Mouse (Mus musculus) heart, embryonic 15.5 days (tissue): ENCODE data around the gene Uqcrc2. TPM values are rescaled to one million over a fixed set of nuclear protein-coding genes. Genes with fewer than 3 reads are reported as not detected.

Experiments used
- ATAC-seq: fragments of 200-750 bp; cut with Nextera tagmentation; replicated peaks from 2 replicates; pipeline ENCODE4 v1.8.0; 2017; ENCODE audit warnings: low read depth, moderate TSS enrichment; ENCODE audit not compliant: insufficient number of reproducible peaks, insufficient read depth, low FRiP score
- H3K27ac ChIP-seq: fragments of 300-500 bp; sonication (generic); 2 replicates; pipeline ENCODE4 v1.5.1; 2015; ENCODE audit warnings: mild to moderate bottlenecking, inconsistent platforms
- H3K27me3 ChIP-seq: fragments of 300-500 bp; sonication (generic); 2 replicates; pipeline ENCODE4 v1.6.1; 2015; ENCODE audit warnings: inconsistent platforms
- H3K36me3 ChIP-seq: fragments of 300-500 bp; sonication (generic); 2 replicates; pipeline ENCODE4 v1.6.1; 2015; ENCODE audit warnings: mild to moderate bottlenecking, inconsistent platforms
- H3K4me1 ChIP-seq: fragments of 300-500 bp; sonication (generic); replicated peaks from 2 replicates; pipeline ENCODE4 v1.6.1; 2015; ENCODE audit warnings: inconsistent platforms
- H3K4me2 ChIP-seq: fragments of 300-500 bp; sonication (generic); 2 replicates; pipeline ENCODE4 v1.6.1; 2015; ENCODE audit warnings: inconsistent platforms, mild to moderate bottlenecking, moderate library complexity
- H3K4me3 ChIP-seq: fragments of 300-500 bp; sonication (generic); 2 replicates; pipeline ENCODE4 v1.5.1; 2015; ENCODE audit warnings: mild to moderate bottlenecking, inconsistent platforms
- H3K9ac ChIP-seq: fragments of 300-500 bp; sonication (generic); 2 replicates; pipeline ENCODE4 v1.6.1; 2015; ENCODE audit warnings: mild to moderate bottlenecking, inconsistent platforms
- H3K9me3 ChIP-seq: fragments of 300-500 bp; sonication (generic); replicated peaks from 2 replicates; pipeline ENCODE4 v1.6.1; 2016; ENCODE audit warnings: inconsistent platforms
- WGBS: fragments of 180-500 bp; shearing (Covaris S2); methylation state at CpG from one replicate; pipeline ENCODE4 v1.1.7; 2015; ENCODE audit warnings: mixed read lengths; 5-methylcytosine and 5-hydroxymethylcytosine counted together
- polyA plus RNA-seq: library from polyadenylated mRNA; unstranded; fragments of >200 nt; fragmentation: Nextera tagmentation; extraction: Ambion mirVana; gene quantifications from 2 replicates; pipeline ENCODE4 v1.2.1, GENCODE M21; 2015

Gene Uqcrc2
- 388 and 489 TPM in 2 replicates for polyA plus RNA-seq

GRCm38 (mm10) chr7:120634711-120635361 lies at the start of gene Uqcrc2:
TSS of gene Uqcrc2 (plus strand) at chr7:120635176.
- H3K36me3 ChIP-seq: peaks cover 19% of the 10 kb centered on the region
- H3K27me3 ChIP-seq: no peaks in the 10 kb centered on the region
- peak within 1 kb of the TSS; percentile 74 for H3K4me2 ChIP-seq
- H3K4me3 ChIP-seq: peak within 1 kb of the TSS; percentile 97
- H3K9me3 ChIP-seq: no peaks in the 10 kb centered on the region
- H3K4me1 ChIP-seq: peaks cover 17% of the 10 kb centered on the region
- under 1% methylated on average over 45 of the region's 45 CpGs for WGBS
- peak within 1 kb of the TSS; percentile 99 for H3K9ac ChIP-seq
- peak; percentile 99 for ATAC-seq
- peak within 1 kb of the TSS; percentile 98 for H3K27ac ChIP-seq

- H3K4me2 ChIP-seq: peak overlapping the region; percentile 85
- ATAC-seq: no peak
- H3K27ac ChIP-seq: no peak overlapping the region
- peaks cover 2% of the 10 kb centered on the region; the same call in 1 of the 2 replicates for H3K4me1 ChIP-seq
- peak overlapping the region; percentile 51 for H3K4me3 ChIP-seq
- H3K9me3 ChIP-seq: no peaks in the 10 kb centered on the region
- WGBS: 91% methylated on average over 4 of the region's 4 CpGs
- peak overlapping the region; percentile 52; the same call in 1 of the 2 replicates for H3K9ac ChIP-seq
- peaks cover 14% of the 10 kb centered on the region for H3K27me3 ChIP-seq
- H3K36me3 ChIP-seq: no peaks in the 10 kb centered on the region
Measured at GRCm38 (mm10) chr7:120597203-120597743, 37.7 kb upstream of the Uqcrc2 start.

DNA sequence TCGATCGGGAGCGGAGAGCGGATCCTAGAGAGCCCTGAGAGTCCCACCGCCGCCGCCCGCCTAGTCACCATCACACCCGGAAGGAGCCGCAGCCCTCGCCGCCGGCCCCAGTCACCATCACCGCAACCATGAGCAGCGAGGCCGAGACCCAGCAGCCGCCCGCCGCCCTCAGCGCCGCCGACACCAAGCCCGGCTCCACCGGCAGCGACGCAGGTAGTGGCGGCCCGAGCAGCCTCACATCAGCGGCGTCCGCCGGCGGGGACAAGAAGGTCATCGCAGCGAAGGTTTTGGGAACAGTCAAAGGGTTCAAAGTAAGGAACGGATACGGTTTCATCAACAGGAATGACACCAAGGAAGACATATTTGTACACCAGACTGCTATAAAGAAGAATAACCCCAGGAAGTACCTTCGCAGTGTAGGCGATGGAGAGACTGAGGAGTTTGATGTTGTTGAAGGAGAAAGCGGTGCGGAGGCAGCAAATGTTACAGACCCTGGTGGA lies 37.2 kb upstream of the Uqcrc2 start:
- H3K27me3 ChIP-seq: peaks cover 14% of the 10 kb centered on the region

DNA sequence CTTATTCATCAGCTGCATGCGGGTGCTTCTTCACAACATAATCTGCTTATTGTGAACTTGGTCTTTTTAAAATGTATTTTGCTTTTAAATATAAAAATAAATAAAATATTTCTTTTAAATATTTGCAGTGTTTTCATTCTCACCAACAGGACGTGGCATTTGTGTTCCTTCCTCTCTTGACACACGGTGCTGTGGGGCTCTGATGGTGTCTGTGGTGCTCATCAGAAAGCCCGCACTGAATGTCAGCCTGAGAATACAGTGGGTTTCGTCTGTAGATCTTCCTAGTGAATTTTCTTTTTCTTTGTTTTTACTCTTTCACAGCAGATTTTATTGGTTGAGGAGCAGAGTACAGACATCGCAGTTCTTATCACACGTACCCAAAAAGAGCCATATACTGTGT lies 36.6 kb upstream of the Uqcrc2 start:
- Histone ChIP-seq H3K36me3 (no peaks in the 10 kb centered on the region), H3K4me3 (peak overlapping the region; percentile 51), H3K27ac (no peak overlapping the region), H3K27me3 (peaks cover 14% of the 10 kb centered on the region), H3K4me2 (peak overlapping the region; percentile 85; the same call in 1 of the 2 replicates), H3K9ac (no peak overlapping the region), H3K4me1 (peaks cover 2% of the 10 kb centered on the region; the same call in 1 of the 2 replicates), H3K9me3 (no peaks in the 10 kb centered on the region)
- 82% methylated on average over 7 of the region's 7 CpGs for WGBS
- no peak for ATAC-seq

More for the DNA sequence above, 37.2 kb upstream of the Uqcrc2 start:
- 9% methylated on average over 41 of the region's 41 CpGs for WGBS
- Histone ChIP-seq H3K27ac (no peak overlapping the region), H3K9ac (peak overlapping the region; percentile 52), H3K4me2 (peak overlapping the region; percentile 85), H3K36me3 (no peaks in the 10 kb centered on the region), H3K4me3 (peak overlapping the region; percentile 51), H3K4me1 (peaks cover 2% of the 10 kb centered on the region; the same call in 1 of the 2 replicates), H3K9me3 (no peaks in the 10 kb centered on the region)
- ATAC-seq: no peak

GRCm38 (mm10) chr7:120620075-120620771 lies 14.8 kb upstream of the Uqcrc2 start:
- Histone ChIP-seq H3K4me1 (no peaks in the 10 kb centered on the region), H3K27ac (no peak overlapping the region), H3K9me3 (no peaks in the 10 kb centered on the region), H3K9ac (no peak overlapping the region), H3K36me3 (no peaks in the 10 kb centered on the region), H3K4me3 (no peak overlapping the region), H3K27me3 (no peaks in the 10 kb centered on the region; the same call in 1 of the 2 replicates), H3K4me2 (no peak overlapping the region)
- WGBS: 75% methylated on average over 8 of the region's 8 CpGs
- no peak for ATAC-seq

GRCm38 (mm10) chr7:120620841-120621240 lies 14.1 kb upstream of the Uqcrc2 start:
- no peaks in the 10 kb centered on the region for H3K4me1 ChIP-seq
- ATAC-seq: no peak
- no peaks in the 10 kb centered on the region for H3K36me3 ChIP-seq
- no peak overlapping the region for H3K27ac ChIP-seq
- H3K9ac ChIP-seq: no peak overlapping the region
- no peaks in the 10 kb centered on the region for H3K9me3 ChIP-seq
- H3K4me2 ChIP-seq: no peak overlapping the region
- H3K27me3 ChIP-seq: no peaks in the 10 kb centered on the region; the same call in 1 of the 2 replicates
- 86% methylated on average over 9 of the region's 9 CpGs for WGBS
- no peak overlapping the region for H3K4me3 ChIP-seq

DNA sequence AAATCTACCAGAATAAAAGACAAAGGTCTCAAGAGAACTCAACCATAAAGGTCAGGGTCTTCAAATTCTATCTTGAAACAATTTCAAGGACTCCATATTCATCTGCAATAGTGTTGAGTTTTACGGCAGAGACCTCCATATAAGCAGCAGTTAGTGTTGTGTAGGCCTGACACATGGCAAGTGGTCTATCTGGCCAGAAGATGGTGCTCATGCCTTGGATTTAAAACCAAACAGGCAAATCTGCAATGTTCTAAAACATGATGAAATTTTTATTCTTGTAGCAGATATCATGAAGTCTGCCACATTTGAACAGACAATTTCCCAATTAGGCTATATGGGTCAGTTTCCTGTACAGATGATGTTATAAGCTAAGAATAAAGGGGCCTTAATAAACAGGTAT lies 2.5 kb upstream of the Uqcrc2 start:
- Histone ChIP-seq H3K27ac (no peak overlapping the region), H3K9me3 (no peaks in the 10 kb centered on the region), H3K4me1 (peaks cover 17% of the 10 kb centered on the region), H3K4me3 (no peak overlapping the region), H3K9ac (no peak overlapping the region), H3K36me3 (no peaks in the 10 kb centered on the region), H3K27me3 (no peaks in the 10 kb centered on the region), H3K4me2 (no peak overlapping the region)
- no peak for ATAC-seq
- WGBS: 70% methylated on average over 1 of the region's 1 CpGs

DNA sequence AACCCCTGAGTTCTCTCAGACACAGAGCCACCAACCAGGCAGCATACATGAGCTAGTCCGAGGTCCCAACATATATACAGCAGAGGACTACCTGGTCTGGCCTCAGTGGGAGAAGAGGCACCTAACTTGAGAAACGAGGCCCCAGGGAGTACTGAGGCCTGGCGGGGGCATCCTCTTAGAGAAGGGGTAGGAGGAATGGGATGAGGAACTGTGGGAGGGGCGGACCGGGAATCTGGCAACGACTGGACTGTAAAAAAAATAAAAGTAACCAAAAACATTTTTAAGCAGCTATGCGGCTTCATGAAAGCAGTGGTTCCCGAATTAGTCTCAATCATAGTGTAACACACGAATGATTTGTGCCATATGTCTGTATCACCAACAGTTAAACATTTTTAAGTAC lies 675 bp upstream of the Uqcrc2 start:
- no peak for ATAC-seq
- WGBS: 8% methylated on average over 9 of the region's 9 CpGs

DNA sequence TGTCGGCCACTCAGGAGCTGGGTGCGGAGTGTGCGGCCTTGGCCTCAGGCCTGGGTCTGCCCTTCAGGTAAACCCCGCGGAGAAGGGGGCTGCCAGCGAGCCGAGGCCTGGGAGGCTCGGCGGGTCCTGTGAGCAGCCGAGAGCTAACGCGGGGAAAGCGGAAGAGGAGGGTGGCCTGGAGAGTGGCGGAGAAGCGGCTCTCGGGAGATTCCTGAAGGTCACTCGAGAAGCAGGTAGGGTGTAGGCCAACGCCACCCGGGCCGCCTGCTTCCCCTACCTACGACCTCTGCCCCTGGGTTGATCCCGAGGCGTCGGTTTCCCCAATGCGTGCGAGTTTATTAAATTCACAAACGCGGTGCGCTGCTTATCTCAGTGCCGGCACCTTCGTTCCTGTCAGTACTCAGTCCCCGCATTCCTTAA lies 396 bp downstream of the Uqcrc2 start:
- Histone ChIP-seq H3K4me3 (peak overlapping the region; percentile 97), H3K9ac (peak overlapping the region; percentile 99), H3K36me3 (peaks cover 24% of the 10 kb centered on the region), H3K4me2 (peak overlapping the region; percentile 74), H3K4me1 (peaks cover 17% of the 10 kb centered on the region), H3K27me3 (no peaks in the 10 kb centered on the region), H3K9me3 (no peaks in the 10 kb centered on the region), H3K27ac (peak overlapping the region; percentile 98)
- ATAC-seq: peak; percentile 77
- WGBS: under 1% methylated on average over 31 of the region's 32 CpGs

More for the DNA sequence above, 675 bp upstream of the Uqcrc2 start:
- H3K27ac ChIP-seq: peak overlapping the region; percentile 98
- H3K4me3 ChIP-seq: peak overlapping the region; percentile 97
- H3K4me2 ChIP-seq: peak overlapping the region; percentile 74
- H3K36me3 ChIP-seq: peaks cover 14% of the 10 kb centered on the region
- no peaks in the 10 kb centered on the region for H3K27me3 ChIP-seq
- peak overlapping the region; percentile 99 for H3K9ac ChIP-seq
- H3K4me1 ChIP-seq: peaks cover 17% of the 10 kb centered on the region
- H3K9me3 ChIP-seq: no peaks in the 10 kb centered on the region

GRCm38 (mm10) chr7:120635821-120636220 lies 845 bp downstream of the Uqcrc2 start:
- H3K36me3 ChIP-seq: peaks cover 28% of the 10 kb centered on the region
- H3K27me3 ChIP-seq: no peaks in the 10 kb centered on the region
- peak overlapping the region; percentile 99 for H3K9ac ChIP-seq
- no peak for ATAC-seq
- WGBS: 2% methylated on average over 11 of the region's 11 CpGs
- H3K4me3 ChIP-seq: peak overlapping the region; percentile 97
- H3K4me1 ChIP-seq: peaks cover 17% of the 10 kb centered on the region
- no peaks in the 10 kb centered on the region for H3K9me3 ChIP-seq
- H3K27ac ChIP-seq: peak overlapping the region; percentile 98
- peak overlapping the region; percentile 74 for H3K4me2 ChIP-seq

- peaks cover 89% of the 10 kb centered on the region for H3K36me3 ChIP-seq
- 66% methylated on average over 4 of the region's 4 CpGs for WGBS
- H3K9me3 ChIP-seq: no peaks in the 10 kb centered on the region
- H3K9ac ChIP-seq: no peak overlapping the region
- H3K27ac ChIP-seq: no peak overlapping the region
- H3K27me3 ChIP-seq: no peaks in the 10 kb centered on the region
- no peak overlapping the region for H3K4me3 ChIP-seq
- H3K4me1 ChIP-seq: no peaks in the 10 kb centered on the region
- H3K4me2 ChIP-seq: no peak overlapping the region
- ATAC-seq: no peak
Measured at GRCm38 (mm10) chr7:120643217-120643616, 8.2 kb downstream of the Uqcrc2 start.
